Mouse (Mus musculus) heart, adult 2 months (tissue): ENCODE results near the gene Eef2.

ENCODE experiments used
- CTCF ChIP-seq: fragments of 200-600 bp; IDR thresholded peaks from 2 replicates; pipeline ENCODE4 v1.8.1; 2022; ENCODE audit warnings: antibody characterized with exemption, mild to moderate bottlenecking, moderate library complexity
- EP300 ChIP-seq: fragments of 200-500 bp; IDR thresholded peaks from 2 replicates; pipeline ENCODE4 v1.6.1; 2011; ENCODE audit warnings: low read depth, low read length, control low read depth; ENCODE audit not compliant: insufficient read depth
- POLR2A ChIP-seq: fragments of 200-500 bp; IDR thresholded peaks from 2 replicates; pipeline ENCODE4 v1.6.1; 2011; ENCODE audit warnings: mild to moderate bottlenecking, low read depth, low read length, control low read depth; ENCODE audit not compliant: insufficient read depth

DNA sequence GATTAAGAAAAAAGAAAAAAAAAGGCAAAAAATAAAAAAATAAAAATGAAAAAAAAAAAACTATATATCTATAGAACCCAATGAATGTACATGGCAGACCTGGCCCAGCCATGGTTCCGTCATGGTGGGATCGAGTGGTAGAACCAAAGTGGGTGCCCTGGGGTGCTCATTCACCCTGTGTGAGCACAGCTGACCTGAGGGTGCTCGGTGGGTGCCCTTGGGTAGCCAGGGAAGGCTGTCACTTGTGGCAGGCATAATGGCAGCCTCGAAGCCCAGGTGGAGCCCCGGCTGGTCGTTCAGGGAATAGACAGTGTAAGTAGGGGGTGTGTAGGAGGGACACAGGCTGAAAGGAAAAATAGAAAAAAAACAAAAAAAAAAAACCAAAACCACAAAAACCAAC lies 25.2 kb upstream of the Eef2 start:
- TF ChIP-seq EP300 (no peak), POLR2A (no peak), CTCF (no peak)
